Mouse (Mus musculus) spleen, embryonic (tissue): ENCODE data around the gene Uqcc1.

ENCODE experiments used
- CTCF ChIA-PET: fragments of 350-600 bp; sonication (Branson Sonifier 250); formaldehyde crosslinking; loops from one replicate; lab custom pipeline; 2022; lab: Charles Lee

Uqcc1 gene

GRCm38 (mm10) chr2:155817301-155818245, 112.5 kb downstream of the Uqcc1 start:
- CTCF ChIA-PET: no interaction called here

- CTCF ChIA-PET: no interaction called here
These were observed 113.9 kb downstream of the Uqcc1 start for GRCm38 (mm10) chr2:155816179-155816578.

- CTCF ChIA-PET: no interaction called here
These were observed 115.3 kb downstream of the Uqcc1 start for GRCm38 (mm10) chr2:155814829-155815228.

GRCm38 (mm10) chr2:155812637-155813036, 117.5 kb downstream of the Uqcc1 start:
- CTCF ChIA-PET: no interaction called here

GRCm38 (mm10) chr2:155811821-155812396, 118.2 kb downstream of the Uqcc1 start:
- CTCF ChIA-PET: no interaction called here

- CTCF ChIA-PET: no interaction called here
These were observed 120.5 kb downstream of the Uqcc1 start for GRCm38 (mm10) chr2:155809620-155810019.

- CTCF ChIA-PET: no interaction called here
These were observed 122.7 kb downstream of the Uqcc1 start for GRCm38 (mm10) chr2:155807408-155807807.

- CTCF ChIA-PET: no interaction called here
These were observed 123.6 kb downstream of the Uqcc1 start for GRCm38 (mm10) chr2:155806548-155806947.

- CTCF ChIA-PET: no interaction called here
These were observed 124.2 kb downstream of the Uqcc1 start for GRCm38 (mm10) chr2:155805925-155806255.

- CTCF ChIA-PET: no interaction called here
These were observed 124.7 kb downstream of the Uqcc1 start for GRCm38 (mm10) chr2:155805231-155805924.

- CTCF ChIA-PET: no interaction called here
These were observed 126.1 kb downstream of the Uqcc1 start for GRCm38 (mm10) chr2:155804053-155804452.

- CTCF ChIA-PET: interaction anchor here (0.7 kb wide), 1 partner anchor 60 kb away, joined by 3 read pairs; no protein-coding TSS in a partner anchor
These were observed 127.3 kb downstream of the Uqcc1 start for GRCm38 (mm10) chr2:155802761-155803160.

- CTCF ChIA-PET: no interaction called here
These were observed 131.5 kb downstream of the Uqcc1 start for GRCm38 (mm10) chr2:155798613-155799012.
